Mouse (Mus musculus): ENCODE results near the gene Cd300lg. TPM values are rescaled to one million over a fixed set of nuclear protein-coding genes. Genes with fewer than 3 reads are reported as not detected.
A peak's percentile ranks its signal among the peaks of the same experiment; 100 is the strongest.

The Cd300lg gene
- polyA plus RNA-seq, 1 experiment from 2014 or later = 0.70 TPM

- peak overlapping the region; percentile 80 for H3K4me3 ChIP-seq (ENCODE audit: low read depth, low read length)
- H3K9ac ChIP-seq (ENCODE audit: low read depth, low read length) = peak overlapping the region; percentile 80
- H3K4me1 ChIP-seq (ENCODE audit: control insufficient read depth, insufficient read depth, low read length) = peaks cover 15% of the 10 kb centered on the region
- H3K4me2 ChIP-seq = peak overlapping the region; percentile 91
- H3K27ac ChIP-seq (ENCODE audit: low read depth, low read length) = peak overlapping the region; percentile 89
- H3K36me3 ChIP-seq (ENCODE audit: control insufficient read depth, insufficient read depth, low read length) = peaks cover 4% of the 10 kb centered on the region; the same call in 1 of the 2 replicates
- peak; percentile 64 for ATAC-seq (replicated peaks; ENCODE audit: insufficient number of reproducible peaks, low FRiP score, low TSS enrichment)
- no peaks in the 10 kb centered on the region for H3K27me3 ChIP-seq (ENCODE audit: control insufficient read depth, insufficient read depth, low read length)
- WGBS (ENCODE audit: insufficient replicate concordance) = under 1% methylated on average over 39 of the region's 39 CpGs
- no peaks in the 10 kb centered on the region; the same call in none of the 2 replicates for H3K9me3 ChIP-seq (replicated peaks; ENCODE audit: control insufficient read depth, low read length)
Observed at GRCm38 (mm10) chr11:102087081-102087751, 45.9 kb downstream of the Cd300lg start.

GRCm38 (mm10) chr11:102087931-102088898, 46.9 kb downstream of the Cd300lg start, which contains the start of gene Mpp2:
TSS of gene Mpp2 (minus strand) at chr11:102088515.
- H3K9me3 ChIP-seq (replicated peaks; ENCODE audit: control insufficient read depth, low read length) = no peaks in the 10 kb centered on the region; the same call in none of the 2 replicates
- no peaks in the 10 kb centered on the region for H3K27me3 ChIP-seq (ENCODE audit: control insufficient read depth, insufficient read depth, low read length)
- H3K36me3 ChIP-seq (ENCODE audit: control insufficient read depth, insufficient read depth, low read length) = peaks cover 4% of the 10 kb centered on the region; the same call in 1 of the 2 replicates
- peak within 1 kb of the TSS; percentile 89 for H3K27ac ChIP-seq (ENCODE audit: low read depth, low read length)
- under 1% methylated on average over 49 of the region's 49 CpGs for WGBS (ENCODE audit: insufficient replicate concordance)
- H3K4me1 ChIP-seq (ENCODE audit: control insufficient read depth, insufficient read depth, low read length) = peaks cover 9% of the 10 kb centered on the region
- peak within 1 kb of the TSS; percentile 80 for H3K4me3 ChIP-seq (ENCODE audit: low read depth, low read length)
- H3K9ac ChIP-seq (ENCODE audit: low read depth, low read length) = peak within 1 kb of the TSS; percentile 80
- H3K4me2 ChIP-seq = peak within 1 kb of the TSS; percentile 91
- peak; percentile 76 for ATAC-seq (replicated peaks; ENCODE audit: insufficient number of reproducible peaks, low FRiP score, low TSS enrichment)

- Histone ChIP-seq H3K4me3 (ENCODE audit: low read depth, low read length) (peak overlapping the region; percentile 80), H3K36me3 (ENCODE audit: control insufficient read depth, insufficient read depth, low read length) (peaks cover 4% of the 10 kb centered on the region; the same call in 1 of the 2 replicates), H3K9me3 (replicated peaks; ENCODE audit: control insufficient read depth, low read length) (no peaks in the 10 kb centered on the region), H3K27ac (ENCODE audit: low read depth, low read length) (peak overlapping the region; percentile 89), H3K9ac (ENCODE audit: low read depth, low read length) (peak overlapping the region; percentile 72), H3K4me2 (peak overlapping the region; percentile 91), H3K4me1 (ENCODE audit: control insufficient read depth, insufficient read depth, low read length) (peaks cover 13% of the 10 kb centered on the region), H3K27me3 (ENCODE audit: control insufficient read depth, insufficient read depth, low read length) (no peaks in the 10 kb centered on the region)
- under 1% methylated on average over 20 of the region's 20 CpGs for WGBS (ENCODE audit: insufficient replicate concordance)
- peak; percentile 75 for ATAC-seq (replicated peaks; ENCODE audit: insufficient number of reproducible peaks, low FRiP score, low TSS enrichment)
Observed at GRCm38 (mm10) chr11:102089088-102089808, 47.9 kb downstream of the Cd300lg start.

- ATAC-seq (replicated peaks; ENCODE audit: insufficient number of reproducible peaks, low FRiP score, low TSS enrichment) = no peak
- H3K9me3 ChIP-seq (replicated peaks; ENCODE audit: control insufficient read depth, low read length) = no peaks in the 10 kb centered on the region
- no peak overlapping the region for H3K9ac ChIP-seq (ENCODE audit: low read depth, low read length)
- 59% methylated on average over 3 of the region's 3 CpGs for WGBS (ENCODE audit: insufficient replicate concordance)
- 0 out of 2 replicates have a peak, but pooled peaks cover 4% of the 10 kb centered on the region for H3K27me3 ChIP-seq (ENCODE audit: control insufficient read depth, insufficient read depth, low read length)
- H3K4me3 ChIP-seq (ENCODE audit: low read depth, low read length) = no peak overlapping the region
- H3K27ac ChIP-seq (ENCODE audit: low read depth, low read length) = no peak overlapping the region
- H3K4me1 ChIP-seq (ENCODE audit: control insufficient read depth, insufficient read depth, low read length) = peaks cover 19% of the 10 kb centered on the region
- H3K36me3 ChIP-seq (ENCODE audit: control insufficient read depth, insufficient read depth, low read length) = no peaks in the 10 kb centered on the region
- no peak overlapping the region for H3K4me2 ChIP-seq
Observed at GRCm38 (mm10) chr11:102095676-102096075, 54.4 kb downstream of the Cd300lg start.

GRCm38 (mm10) chr11:102096446-102096845, 55.1 kb downstream of the Cd300lg start:
- H3K36me3 ChIP-seq (ENCODE audit: control insufficient read depth, insufficient read depth, low read length) = no peaks in the 10 kb centered on the region
- H3K27me3 ChIP-seq (ENCODE audit: control insufficient read depth, insufficient read depth, low read length) = peaks cover 4% of the 10 kb centered on the region; the same call in 1 of the 2 replicates
- H3K4me1 ChIP-seq (ENCODE audit: control insufficient read depth, insufficient read depth, low read length) = peaks cover 19% of the 10 kb centered on the region
- H3K9me3 ChIP-seq (replicated peaks; ENCODE audit: control insufficient read depth, low read length) = no peaks in the 10 kb centered on the region
- H3K4me3 ChIP-seq (ENCODE audit: low read depth, low read length) = peak overlapping the region; percentile 25; the same call in 1 of the 2 replicates
- no peak overlapping the region for H3K27ac ChIP-seq (ENCODE audit: low read depth, low read length)
- ATAC-seq (replicated peaks; ENCODE audit: insufficient number of reproducible peaks, low FRiP score, low TSS enrichment) = 0 out of 2 replicates have a peak, but pooled peaks have one; percentile 16
- H3K9ac ChIP-seq (ENCODE audit: low read depth, low read length) = peak overlapping the region; percentile 43; the same call in 1 of the 2 replicates
- WGBS (ENCODE audit: insufficient replicate concordance) = 73% methylated on average over 5 of the region's 5 CpGs
- H3K4me2 ChIP-seq = peak overlapping the region; percentile 61

GRCm38 (mm10) chr11:102096887-102097391, 55.6 kb downstream of the Cd300lg start:
- no peaks in the 10 kb centered on the region for H3K36me3 ChIP-seq (ENCODE audit: control insufficient read depth, insufficient read depth, low read length)
- H3K4me2 ChIP-seq = peak overlapping the region; percentile 61
- peaks cover 7% of the 10 kb centered on the region; the same call in 1 of the 2 replicates for H3K27me3 ChIP-seq (ENCODE audit: control insufficient read depth, insufficient read depth, low read length)
- 4% methylated on average over 17 of the region's 18 CpGs for WGBS (ENCODE audit: insufficient replicate concordance)
- peak; percentile 86 for ATAC-seq (replicated peaks; ENCODE audit: insufficient number of reproducible peaks, low FRiP score, low TSS enrichment)
- H3K4me3 ChIP-seq (ENCODE audit: low read depth, low read length) = peak overlapping the region; percentile 25
- H3K27ac ChIP-seq (ENCODE audit: low read depth, low read length) = no peak overlapping the region
- no peaks in the 10 kb centered on the region for H3K9me3 ChIP-seq (replicated peaks; ENCODE audit: control insufficient read depth, low read length)
- H3K4me1 ChIP-seq (ENCODE audit: control insufficient read depth, insufficient read depth, low read length) = peaks cover 19% of the 10 kb centered on the region
- H3K9ac ChIP-seq (ENCODE audit: low read depth, low read length) = peak overlapping the region; percentile 43; the same call in 1 of the 2 replicates

GRCm38 (mm10) chr11:102101219-102101618, 59.9 kb downstream of the Cd300lg start, which contains the start of gene Ppy:
TSS of gene Ppy (minus strand) at chr11:102101319.
- ATAC-seq (replicated peaks; ENCODE audit: insufficient number of reproducible peaks, low FRiP score, low TSS enrichment) = no peak
- Histone ChIP-seq H3K27me3 (ENCODE audit: control insufficient read depth, insufficient read depth, low read length) (peaks cover 32% of the 10 kb centered on the region), H3K9ac (ENCODE audit: low read depth, low read length) (no peak within 1 kb of the TSS), H3K36me3 (ENCODE audit: control insufficient read depth, insufficient read depth, low read length) (no peaks in the 10 kb centered on the region), H3K9me3 (replicated peaks; ENCODE audit: control insufficient read depth, low read length) (no peaks in the 10 kb centered on the region), H3K4me3 (ENCODE audit: low read depth, low read length) (no peak within 1 kb of the TSS), H3K4me2 (no peak within 1 kb of the TSS), H3K27ac (ENCODE audit: low read depth, low read length) (no peak within 1 kb of the TSS), H3K4me1 (ENCODE audit: control insufficient read depth, insufficient read depth, low read length) (peaks cover 7% of the 10 kb centered on the region)
- 79% methylated on average over 4 of the region's 4 CpGs for WGBS (ENCODE audit: insufficient replicate concordance)

Data from heart, embryonic 11.5 days (tissue).